Mouse (Mus musculus): ENCODE data around the gene St6galnac3.

DNA sequence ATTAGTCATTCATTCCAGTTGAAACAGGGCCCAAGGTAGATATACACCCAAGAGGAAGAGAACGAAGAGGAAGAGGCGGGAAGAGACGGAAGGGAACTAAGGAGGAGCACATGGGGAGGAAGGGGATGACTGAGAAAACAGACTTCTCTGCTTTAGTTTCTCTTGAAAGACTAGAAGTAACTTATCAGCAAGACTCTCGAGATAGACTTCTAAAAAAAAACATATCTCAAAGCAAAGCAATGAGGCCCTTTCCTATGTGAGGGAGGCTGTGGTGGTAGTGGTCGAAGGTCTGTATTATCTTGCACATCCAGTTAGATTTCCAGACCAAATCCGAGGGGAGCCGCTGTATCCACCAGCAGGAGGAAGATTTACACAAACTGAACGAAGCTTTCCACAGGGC is 50.6 kb downstream of the St6galnac3 start:
- no peak for TF ChIP-seq POLR2A (IDR thresholded peaks at IDR 0.05; ENCODE audit: extremely low read depth, insufficient read depth, low read length)
- no peak for TF ChIP-seq CTCF (IDR thresholded peaks at IDR 0.05; ENCODE audit: extremely low read depth, insufficient read depth, low read length)
